Mouse (Mus musculus) left cerebral cortex, postnatal 10 days (tissue): Measurements from ENCODE around the gene Gm28048. TPM values are rescaled to one million over a fixed set of nuclear protein-coding genes. Genes with fewer than 3 reads are reported as not detected.

Experiments
- DNase-seq, 2 experiments: peaks; one replicate each; pipeline ENCODE4 v3.0.0; 2021 to 2022; ENCODE audit warnings: low spot score in 2 of 2, mixed read lengths in 1 of 2; ENCODE audit errors: extremely low spot score in 1 of 2
- intact Hi-C: fragments of 180-260 bp; cut with DNase I; formaldehyde crosslinking; loops from one replicate; pipeline ENCODE4 v1.15.1; 2025
- total RNA-seq, 2 experiments: library from RNA; stranded (reverse); gene quantifications; 2 replicates each; pipeline ENCODE4 v1.2.3; 2021

Gm28048 gene
- total RNA-seq, 2 experiments from 2014 or later, result 6.9 to 7.5 TPM

- no peak for DNase-seq
- intact Hi-C loops, result no loop called here
These were observed 187.2 kb downstream of the Gm28048 start for GRCm38 (mm10) chr11:22794734-22795133.

DNA sequence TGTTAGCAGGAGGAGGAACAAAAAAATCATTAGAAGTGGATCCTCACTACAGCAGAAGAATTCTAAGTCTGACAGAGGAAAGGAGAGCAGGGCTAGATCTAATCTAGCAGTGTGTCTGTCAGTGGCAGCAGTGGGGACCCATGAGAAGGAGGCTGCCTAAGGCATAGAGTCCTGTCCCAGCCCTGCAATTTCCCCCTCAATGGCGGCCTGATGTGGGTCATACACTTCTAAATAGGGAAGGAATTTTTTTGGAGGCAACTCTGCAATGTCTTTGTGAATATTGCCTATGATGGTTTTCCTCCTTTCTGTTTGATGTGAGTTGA, 188.0 kb downstream of the Gm28048 start:
- no peak for DNase-seq
- intact Hi-C loops, result no loop called here

DNA sequence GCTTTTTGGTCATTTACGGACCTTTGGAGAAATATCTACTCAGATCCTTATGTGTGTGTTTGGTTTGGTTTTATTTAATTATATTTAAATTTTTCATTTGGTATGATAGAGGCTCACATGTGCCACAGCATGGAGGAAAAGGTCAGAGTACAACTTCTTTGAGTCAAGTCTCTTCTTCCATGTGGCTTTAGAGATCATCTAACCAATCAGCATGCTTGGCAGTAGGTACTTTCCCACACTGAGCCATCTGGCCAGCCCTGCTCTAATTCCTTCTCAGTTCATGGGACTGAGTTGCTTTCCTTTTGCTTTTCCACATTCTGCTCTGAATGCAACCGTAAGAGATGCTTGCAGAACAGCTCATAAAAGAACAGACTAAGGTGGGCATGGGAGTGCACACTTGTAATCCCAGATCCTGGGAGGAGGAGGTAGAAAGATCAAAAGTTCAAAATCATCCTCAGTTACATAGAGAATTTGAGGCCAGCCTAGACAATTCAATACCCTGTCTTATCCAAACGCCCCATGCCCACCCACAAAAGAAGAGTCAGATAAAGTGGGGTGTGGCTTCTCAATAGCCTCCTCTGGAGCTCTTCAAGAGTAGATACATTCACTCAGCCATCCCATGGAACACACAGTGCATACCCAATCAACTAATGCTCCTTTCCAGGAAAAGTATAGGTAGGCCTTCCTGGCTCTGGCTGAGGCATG, 188.6 kb downstream of the Gm28048 start:
- intact Hi-C loops, result no loop called here
- no peak for DNase-seq

DNA sequence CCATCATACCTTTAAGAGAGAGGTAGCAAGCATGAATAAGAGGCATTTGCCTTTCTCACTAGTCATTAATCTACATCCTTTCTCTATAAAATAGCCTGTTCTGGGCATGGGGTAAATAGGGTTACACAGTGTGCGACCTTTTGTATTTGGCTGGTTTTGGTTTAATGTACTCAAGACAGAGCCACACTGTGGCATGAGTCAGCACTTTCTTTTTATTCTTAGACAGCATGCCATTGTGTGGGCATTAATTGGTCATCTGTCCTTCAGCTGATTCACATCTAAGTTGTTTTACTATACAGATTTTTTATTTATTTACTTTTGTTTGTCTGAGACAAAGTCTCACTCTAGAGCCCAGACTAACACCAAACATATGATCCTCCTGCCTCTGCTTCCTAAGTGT, 189.7 kb downstream of the Gm28048 start:
- intact Hi-C loops, result no loop called here

DNA sequence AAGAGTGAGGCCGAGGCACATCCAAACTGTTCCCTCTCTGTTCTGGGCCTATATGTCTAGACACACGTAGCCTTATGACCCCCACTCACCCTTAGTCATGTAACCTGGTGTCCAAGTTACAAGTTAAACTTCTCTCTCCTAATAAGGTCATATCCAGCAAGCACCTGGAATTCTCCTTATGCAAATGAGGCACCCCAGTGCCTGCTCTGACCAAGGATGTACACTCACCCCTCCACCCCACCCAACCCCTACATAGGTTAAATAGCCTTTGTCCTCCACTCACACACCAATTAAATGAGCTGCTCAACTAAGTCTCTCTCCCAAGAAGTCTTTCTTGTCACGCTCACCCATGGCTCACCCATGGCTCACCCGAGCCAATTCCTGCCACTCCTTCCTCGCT, 190.2 kb downstream of the Gm28048 start:
- intact Hi-C loops, result no loop called here
- no peak for DNase-seq

More for the DNA sequence above, 189.7 kb downstream of the Gm28048 start:
- no peak for DNase-seq

DNA sequence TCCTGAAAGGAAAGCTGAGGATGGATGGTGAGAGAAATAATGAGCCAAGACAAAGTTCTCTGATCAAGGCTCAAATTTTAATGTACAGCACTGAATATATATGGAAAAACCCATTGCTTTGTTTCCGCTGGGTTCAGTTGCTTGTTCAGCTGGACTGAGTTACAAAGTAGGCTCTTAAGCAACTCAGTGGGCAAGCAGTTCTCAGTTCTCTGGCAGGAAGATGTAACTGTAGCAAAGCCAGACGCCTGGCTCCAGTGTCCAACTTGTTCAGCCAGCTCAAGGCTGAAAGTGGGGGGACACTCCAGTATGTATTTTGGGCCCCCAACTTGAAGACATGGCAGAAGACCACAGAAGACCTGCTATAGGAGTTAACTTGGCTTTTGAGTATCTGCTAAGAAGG, 194.1 kb downstream of the Gm28048 start:
- intact Hi-C loops, result no loop called here
- no peak for DNase-seq

Other genes starting within 250 kb of the Gm28048 start
- 10 to 100 TPM in 1 of 2 experiments, 1 to 10 TPM in 1; 8.1 to 16.0 TPM for gene B3gnt2, start 121.1 kb downstream of the Gm28048 start, total RNA-seq
- 10 to 100 TPM; 46.9 to 50.4 TPM for gene Zrsr1, start 10.1 kb downstream of the Gm28048 start, total RNA-seq
- 10 to 100 TPM; 52.0 to 52.3 TPM for gene Commd1, start 292 bp upstream of the Gm28048 start, total RNA-seq
- gene Cct4, start 8.4 kb upstream of the Gm28048 start, total RNA-seq, result 100 to 1,000 TPM; 129 to 131 TPM
- gene Fam161a, start 25.4 kb upstream of the Gm28048 start, total RNA-seq, result 1 to 10 TPM; 3.1 to 3.7 TPM